Mouse (Mus musculus) brown adipose tissue, adult 24 weeks (tissue): ENCODE data around the gene Snx1. TPM values are rescaled to one million over a fixed set of nuclear protein-coding genes. Genes with fewer than 3 reads are reported as not detected.
A peak's percentile ranks its signal among the peaks of the same experiment; 100 is the strongest.

Experiments
- H3K27ac ChIP-seq: fragments of 200-500 bp; replicated peaks from 2 replicates; pipeline ENCODE4 v1.5.1; 2012; ENCODE audit warnings: low read depth, mild to moderate bottlenecking, low read length
- H3K4me1 ChIP-seq: fragments of 200-500 bp; 2 replicates; pipeline ENCODE4 v1.6.1; 2012; ENCODE audit warnings: low read length, mixed read lengths; ENCODE audit not compliant: control insufficient read depth, insufficient read depth, insufficient read length
- H3K4me3 ChIP-seq: fragments of 200-500 bp; 2 replicates; pipeline ENCODE4 v1.5.1; 2012; ENCODE audit warnings: low read depth, mild to moderate bottlenecking, low read length, moderate library complexity; ENCODE audit not compliant: insufficient read depth
- polyA plus RNA-seq: library from polyadenylated mRNA; stranded (reverse); fragments of >200 nt; gene quantifications from 2 replicates; pipeline ENCODE4 v1.2.4, GENCODE M21; 2012; ENCODE audit not compliant: missing spikeins, insufficient read depth, insufficient read length

The Snx1 gene
- polyA plus RNA-seq, 1 experiment = 40.3 TPM

- Histone ChIP-seq H3K4me3 (peak overlapping the region; percentile 89), H3K4me1 (peaks cover 5% of the 10 kb centered on the region), H3K27ac (no peak overlapping the region)
Observed at GRCm38 (mm10) chr9:66060986-66061385, 65.4 kb downstream of the Snx1 start.

- H3K4me1 ChIP-seq = peaks cover 5% of the 10 kb centered on the region
- H3K4me3 ChIP-seq = peak overlapping the region; percentile 89
- peak overlapping the region; percentile 79 for H3K27ac ChIP-seq
Observed at GRCm38 (mm10) chr9:66060308-66060647, 66.1 kb downstream of the Snx1 start.

- Histone ChIP-seq H3K27ac (peak within 1 kb of the TSS; percentile 79), H3K4me1 (peaks cover 5% of the 10 kb centered on the region)
Observed at GRCm38 (mm10) chr9:66059583-66060307, 66.6 kb downstream of the Snx1 start, which contains the start of gene Ppib. Gene Ppib (plus strand): TSS chr9:66060222.

GRCm38 (mm10) chr9:66053620-66054019, 72.8 kb downstream of the Snx1 start:
- H3K27ac ChIP-seq = no peak overlapping the region
- no peak overlapping the region for H3K4me3 ChIP-seq
- H3K4me1 ChIP-seq = no peaks in the 10 kb centered on the region

More at GRCm38 (mm10) chr9:66059583-66060307, 66.6 kb downstream of the Snx1 start, which contains the start of gene Ppib:
- peak within 1 kb of the TSS; percentile 89 for H3K4me3 ChIP-seq

- H3K4me1 ChIP-seq = no peaks in the 10 kb centered on the region
- no peak overlapping the region for H3K27ac ChIP-seq
Observed at GRCm38 (mm10) chr9:66052731-66053130, 73.7 kb downstream of the Snx1 start.

GRCm38 (mm10) chr9:66051493-66051892, 74.9 kb downstream of the Snx1 start:
- H3K27ac ChIP-seq = no peak overlapping the region

More at GRCm38 (mm10) chr9:66052731-66053130, 73.7 kb downstream of the Snx1 start:
- H3K4me3 ChIP-seq = no peak overlapping the region

GRCm38 (mm10) chr9:66049931-66050601, 76.3 kb downstream of the Snx1 start:
- Histone ChIP-seq H3K4me1 (no peaks in the 10 kb centered on the region), H3K27ac (peak overlapping the region; percentile 30; the same call in 1 of the 2 replicates), H3K4me3 (no peak overlapping the region)

More at GRCm38 (mm10) chr9:66051493-66051892, 74.9 kb downstream of the Snx1 start:
- H3K4me3 ChIP-seq = no peak overlapping the region
- H3K4me1 ChIP-seq = no peaks in the 10 kb centered on the region

GRCm38 (mm10) chr9:66043241-66043640, 83.1 kb downstream of the Snx1 start:
- Histone ChIP-seq H3K4me1 (no peaks in the 10 kb centered on the region), H3K27ac (no peak overlapping the region), H3K4me3 (no peak overlapping the region)

GRCm38 (mm10) chr9:66042331-66042730, 84.1 kb downstream of the Snx1 start:
- Histone ChIP-seq H3K27ac (no peak overlapping the region), H3K4me1 (no peaks in the 10 kb centered on the region)

GRCm38 (mm10) chr9:66040801-66041200, 85.6 kb downstream of the Snx1 start:
- no peaks in the 10 kb centered on the region for H3K4me1 ChIP-seq
- H3K4me3 ChIP-seq = no peak overlapping the region
- H3K27ac ChIP-seq = no peak overlapping the region

More at GRCm38 (mm10) chr9:66042331-66042730, 84.1 kb downstream of the Snx1 start:
- no peak overlapping the region for H3K4me3 ChIP-seq

- H3K27ac ChIP-seq = no peak overlapping the region
- no peaks in the 10 kb centered on the region for H3K4me1 ChIP-seq
- H3K4me3 ChIP-seq = no peak overlapping the region
Observed at GRCm38 (mm10) chr9:66039290-66039689, 87.1 kb downstream of the Snx1 start.

GRCm38 (mm10) chr9:66038581-66038980, 87.8 kb downstream of the Snx1 start:
- no peaks in the 10 kb centered on the region for H3K4me1 ChIP-seq
- no peak overlapping the region for H3K27ac ChIP-seq
- H3K4me3 ChIP-seq = no peak overlapping the region

Other genes with a start within 250 kb of the Snx1 start
- not detected in 2 replicates for gene Pclaf, start 236.3 kb downstream of the Snx1 start, polyA plus RNA-seq
- gene Trip4, start 217.8 kb downstream of the Snx1 start, polyA plus RNA-seq = 16.4 and 18.9 TPM in 2 replicates
- 3.8 and 6.7 TPM in 2 replicates for gene Csnk1g1, start 217.7 kb downstream of the Snx1 start, polyA plus RNA-seq
- 139 and 189 TPM in 2 replicates for gene Ppib, start 66.4 kb downstream of the Snx1 start, polyA plus RNA-seq
- gene Snx22, start 56.9 kb downstream of the Snx1 start, polyA plus RNA-seq = 0.46 TPM in 1 of 2 replicates, not detected in the other
- 122 and 146 TPM in 2 replicates for gene Ciao2a, start within 50 bp of the Snx1 start, polyA plus RNA-seq
- gene Dapk2, start 31.6 kb upstream of the Snx1 start, polyA plus RNA-seq = 2.9 and 5.9 TPM in 2 replicates
- gene Herc1, start 223.9 kb upstream of the Snx1 start, polyA plus RNA-seq = 11.6 and 15.5 TPM in 2 replicates